Mouse (Mus musculus): ENCODE measurements at regions not wholly inside any gene's neighbourhood (a gene's known extent, or its start where the extent isn't known, plus 50 kb on each side); places are given as distances from the start of the nearest gene placed in this dataset.
A peak's percentile ranks its signal among the peaks of the same experiment; 100 is the strongest.
"Not testable (repeated sequence)": the region's sequence is repeated elsewhere in the genome, so short reads cannot be mapped to it uniquely, and the experiment has no call there.

DNA sequence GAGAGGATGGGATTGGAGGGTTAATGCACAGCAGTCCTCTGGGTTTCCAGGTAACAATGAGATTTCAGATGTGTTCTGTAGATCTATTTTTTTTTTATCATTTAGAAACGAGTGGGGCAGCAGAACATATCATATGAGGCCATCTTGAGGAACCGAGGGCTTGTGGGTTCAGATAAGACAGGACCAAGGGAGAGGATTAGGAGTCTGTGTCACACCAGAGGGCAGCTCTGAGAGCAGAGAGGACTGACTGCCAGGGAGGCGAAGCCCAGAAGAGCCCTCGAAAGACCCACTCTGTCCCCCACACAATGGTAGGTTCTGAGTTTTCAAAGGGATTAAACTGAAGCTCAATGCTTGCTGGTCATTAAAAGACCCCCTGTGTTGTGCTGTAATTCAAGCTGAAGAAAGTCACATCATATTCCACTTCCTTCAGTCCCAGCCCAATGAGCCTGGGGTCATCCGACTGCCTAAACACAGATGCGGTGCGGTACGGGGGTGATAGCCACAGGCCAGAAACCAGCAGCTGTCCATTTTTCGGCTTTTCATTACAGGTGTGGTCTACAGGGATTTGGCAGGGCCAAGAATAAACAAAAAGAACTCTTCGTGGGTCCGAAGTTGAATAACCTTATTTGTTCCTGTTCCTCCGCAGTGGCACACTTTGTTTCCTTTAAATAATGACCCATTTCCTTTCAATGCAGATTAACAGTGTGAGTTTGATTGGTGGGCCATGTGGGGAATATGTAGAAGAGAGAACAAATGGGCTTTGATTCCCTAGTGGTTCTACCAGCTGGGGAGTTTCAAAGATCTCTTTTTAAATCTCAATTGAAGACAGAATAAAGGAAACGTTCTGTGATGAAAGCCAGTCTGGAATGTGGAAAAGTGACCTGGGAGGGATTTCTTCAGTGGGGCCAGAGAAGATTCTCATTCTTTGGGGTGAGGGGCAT, 234.5 kb downstream of the Sec16b start:
- no peak for ATAC-seq (replicated peaks; ENCODE audit: low read depth, poor library complexity, severe bottlenecking)

DNA sequence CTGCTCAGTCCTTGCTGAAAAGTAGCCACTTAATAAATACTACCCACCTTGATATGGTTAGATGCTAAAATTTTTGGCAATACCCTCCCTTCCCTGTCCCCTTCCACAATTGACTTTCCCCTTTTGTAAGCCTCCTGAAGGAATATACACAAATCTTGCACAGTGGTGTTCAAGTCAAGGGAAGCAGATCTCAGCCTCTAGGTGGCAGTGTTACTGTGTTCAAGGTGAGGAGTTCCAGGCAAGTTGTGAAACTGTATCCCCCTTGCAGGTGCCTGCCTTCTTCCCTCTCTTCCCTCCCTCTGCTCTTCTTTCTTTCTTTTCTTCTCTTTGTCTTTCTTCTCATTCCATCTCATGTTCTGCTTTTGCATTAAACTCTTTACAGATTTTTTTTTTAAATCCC, 239.1 kb downstream of the Sec16b start:
- ATAC-seq (replicated peaks; ENCODE audit: low read depth, poor library complexity, severe bottlenecking): peak; percentile 77

DNA sequence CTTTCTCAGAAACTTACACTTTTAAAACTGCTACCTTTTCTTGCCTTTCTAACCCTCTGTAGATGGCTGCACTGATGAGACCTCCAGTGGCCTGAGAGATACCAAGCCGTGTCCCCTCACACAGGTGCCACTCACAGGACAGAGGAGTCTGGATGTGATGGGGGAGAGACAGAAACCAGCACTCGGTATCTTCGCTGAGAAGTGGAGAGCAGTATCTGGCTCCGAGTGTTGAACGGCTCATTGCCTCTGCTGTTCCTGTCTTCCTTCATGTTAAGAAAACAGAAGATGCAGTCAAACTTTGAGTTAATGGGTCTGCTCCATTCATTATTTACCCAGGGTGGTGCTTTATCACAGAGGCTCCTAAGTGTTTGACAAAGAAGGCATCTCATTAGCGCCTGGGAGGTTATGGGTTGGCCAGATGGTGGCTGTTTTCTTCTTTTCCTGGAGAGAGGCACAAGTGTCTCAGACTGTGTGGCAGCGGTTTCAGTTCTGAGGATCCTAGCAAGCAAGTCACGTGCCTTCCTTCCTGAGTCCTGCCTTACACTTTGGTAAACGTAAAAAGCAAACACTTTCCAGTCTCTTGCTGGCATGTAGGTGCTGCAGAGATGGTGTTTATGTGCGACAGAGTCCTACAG, 248.6 kb downstream of the Sec16b start:
- ATAC-seq (replicated peaks; ENCODE audit: low read depth, poor library complexity, severe bottlenecking): no peak

DNA sequence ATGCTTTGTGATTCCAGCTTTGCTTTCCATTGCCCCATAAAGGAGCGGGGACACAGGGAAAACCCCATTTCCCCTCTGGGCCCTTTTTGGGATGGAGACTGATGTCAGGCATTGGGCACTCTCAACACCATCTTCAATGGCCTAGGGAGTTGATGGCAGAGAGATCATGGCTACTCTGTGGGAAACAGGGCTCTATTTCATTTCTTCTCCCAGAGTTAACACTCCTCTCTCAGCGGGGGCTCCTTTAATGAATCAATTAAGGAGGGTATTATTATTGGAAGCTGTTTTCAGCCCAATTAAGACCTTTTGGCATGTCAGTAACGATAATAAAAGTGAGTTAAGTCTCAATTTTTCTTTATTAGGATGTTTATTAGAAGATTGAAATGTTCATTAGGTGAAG, 250.4 kb downstream of the Sec16b start:
- no peak for ATAC-seq (replicated peaks; ENCODE audit: low read depth, poor library complexity, severe bottlenecking)

DNA sequence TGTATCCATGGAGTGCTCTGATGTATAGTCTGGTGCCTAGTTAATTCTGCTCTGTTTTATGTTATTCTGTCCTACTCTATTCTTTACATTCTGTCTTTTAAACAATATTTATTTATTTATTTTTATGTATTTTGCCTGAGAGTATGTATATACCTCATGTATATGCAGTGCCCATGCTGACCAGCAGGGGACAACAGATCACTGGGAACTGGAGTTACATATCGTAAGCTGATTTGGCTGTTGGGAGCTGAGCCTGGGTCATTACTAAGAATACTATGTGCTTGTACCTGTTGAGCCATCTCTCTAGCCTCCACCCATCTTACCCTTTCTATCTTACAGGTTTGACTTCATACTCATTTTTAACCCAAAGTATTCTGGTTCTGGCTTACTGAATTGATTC, 251.8 kb downstream of the Sec16b start:
- no peak for ATAC-seq (replicated peaks; ENCODE audit: low read depth, poor library complexity, severe bottlenecking)

DNA sequence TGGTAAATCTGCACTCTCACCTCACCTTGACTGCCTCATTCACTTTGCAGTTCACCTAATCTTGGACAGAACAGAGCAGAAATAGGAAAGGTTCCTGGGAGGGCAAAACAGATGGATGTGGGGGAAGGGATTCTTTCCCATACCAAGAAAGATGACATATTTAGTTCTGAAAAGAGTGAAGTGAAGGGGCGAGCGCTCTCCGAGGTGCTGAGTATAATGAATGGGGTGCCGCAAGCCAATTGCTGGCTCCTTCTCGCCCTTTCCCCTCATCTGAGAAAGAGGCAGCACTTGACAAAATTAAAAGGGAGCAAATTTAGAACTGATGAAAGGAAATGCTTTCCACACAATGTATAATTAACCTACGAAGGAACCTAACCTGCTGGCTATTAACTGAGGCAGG, 261.7 kb downstream of the Sec16b start:
- ATAC-seq (replicated peaks; ENCODE audit: low read depth, poor library complexity, severe bottlenecking): no peak

DNA sequence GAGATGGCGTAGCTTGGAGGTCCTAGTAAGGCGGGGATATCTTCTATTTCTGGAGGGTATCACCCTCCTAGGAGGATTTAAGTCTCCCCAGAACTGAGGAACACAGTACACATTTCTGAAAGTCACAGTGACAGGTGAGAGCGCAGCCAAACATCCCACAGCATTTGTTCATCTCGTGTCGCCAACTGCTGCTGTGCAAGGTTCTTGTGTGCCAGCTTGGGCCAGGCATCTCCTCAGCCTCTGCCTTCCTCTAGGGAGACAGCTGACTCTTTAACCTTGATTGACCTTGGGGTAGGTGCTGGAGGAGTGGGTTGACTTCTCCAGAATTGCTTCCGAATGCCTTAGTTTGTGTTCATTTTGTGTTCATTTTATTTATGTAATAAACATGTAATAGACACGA, 291.2 kb downstream of the Sec16b start:
- no peak for ATAC-seq (replicated peaks; ENCODE audit: low read depth, poor library complexity, severe bottlenecking)

DNA sequence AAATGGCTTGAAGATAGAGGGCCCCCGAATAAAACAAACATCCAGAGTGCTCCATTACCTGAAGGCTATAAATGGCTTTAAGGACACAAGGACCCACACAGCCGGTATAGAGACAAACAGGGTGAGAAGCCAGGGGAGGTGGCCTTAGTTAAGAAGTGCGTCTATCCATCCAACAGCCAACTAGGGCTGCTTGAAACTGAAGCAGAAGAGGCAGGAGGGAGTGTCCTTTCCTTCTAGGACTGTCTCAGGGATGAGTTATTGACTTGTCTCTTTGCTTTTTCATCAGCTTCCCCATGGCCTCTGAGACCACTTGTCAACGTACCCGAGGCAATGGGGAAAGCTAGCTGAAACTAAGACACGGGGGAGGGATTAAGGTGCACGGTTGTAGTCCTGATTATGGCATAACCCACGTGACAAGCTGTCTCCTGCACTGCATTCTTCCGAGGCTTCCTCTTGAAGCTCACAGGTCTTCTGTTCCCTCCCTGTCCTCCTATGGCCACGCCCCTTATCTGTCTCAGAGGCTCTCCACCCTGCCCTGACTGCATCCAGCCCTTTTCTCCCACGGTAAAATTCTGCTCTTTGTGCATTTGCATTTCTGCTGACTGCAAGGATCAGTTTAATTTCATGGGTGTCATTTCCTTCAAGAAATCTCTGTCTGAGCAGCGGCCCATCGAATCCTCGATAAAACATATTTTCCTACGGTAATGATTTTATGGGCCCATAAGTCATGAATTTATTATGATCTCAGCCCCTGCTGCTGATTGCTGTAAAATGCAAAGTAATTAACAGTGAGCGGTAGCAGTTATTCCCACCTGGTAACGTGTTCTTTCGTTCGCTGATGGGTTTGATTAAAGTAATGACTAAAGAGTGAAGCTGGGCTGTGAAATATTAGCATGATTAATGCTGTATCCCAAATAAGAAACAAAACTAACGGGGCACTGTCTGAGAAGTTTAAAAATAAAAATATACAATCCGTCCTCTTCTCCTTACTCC, 292.3 kb downstream of the Sec16b start:
- ATAC-seq (replicated peaks; ENCODE audit: low read depth, poor library complexity, severe bottlenecking): no peak

DNA sequence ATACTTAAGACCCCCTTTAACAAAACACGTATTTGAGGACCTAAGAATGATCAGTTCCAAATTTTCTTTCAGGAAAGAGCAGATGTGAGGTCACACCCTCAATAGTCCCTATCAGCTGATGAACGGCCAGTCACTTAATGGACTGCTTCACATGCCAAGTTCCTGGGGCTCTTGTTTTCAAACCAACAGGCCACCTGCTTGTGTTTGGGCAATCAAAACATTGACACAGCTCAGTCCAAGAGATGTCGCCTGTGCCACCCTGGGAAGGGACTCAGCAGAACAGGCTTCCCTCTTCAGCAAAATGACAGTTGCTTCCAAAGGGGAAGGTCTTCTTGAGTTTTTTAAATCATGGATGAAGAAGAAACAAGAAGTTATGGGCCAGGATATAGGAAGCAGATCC, 294.6 kb downstream of the Sec16b start:
- ATAC-seq (replicated peaks; ENCODE audit: low read depth, poor library complexity, severe bottlenecking): no peak

DNA sequence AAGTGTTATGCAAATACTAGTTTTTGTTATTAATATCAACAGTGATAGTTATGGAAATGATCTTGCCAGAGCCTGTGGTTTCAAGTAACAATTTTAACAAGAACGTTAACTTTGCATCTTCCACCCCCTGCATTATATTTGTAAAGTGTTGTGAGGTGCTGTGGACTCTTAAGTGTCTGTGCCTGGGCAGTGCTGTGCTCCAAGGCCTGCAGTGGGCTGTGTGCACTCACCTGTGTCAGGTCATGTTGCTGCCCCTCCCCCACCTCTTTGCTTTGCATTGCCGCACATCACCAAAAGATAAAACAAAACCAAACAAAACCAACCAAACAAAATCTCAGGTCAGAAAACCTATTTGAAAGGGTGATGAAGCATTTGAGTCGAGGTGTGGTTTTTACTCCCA, 297.7 kb downstream of the Sec16b start:
- ATAC-seq (replicated peaks; ENCODE audit: low read depth, poor library complexity, severe bottlenecking): no peak

DNA sequence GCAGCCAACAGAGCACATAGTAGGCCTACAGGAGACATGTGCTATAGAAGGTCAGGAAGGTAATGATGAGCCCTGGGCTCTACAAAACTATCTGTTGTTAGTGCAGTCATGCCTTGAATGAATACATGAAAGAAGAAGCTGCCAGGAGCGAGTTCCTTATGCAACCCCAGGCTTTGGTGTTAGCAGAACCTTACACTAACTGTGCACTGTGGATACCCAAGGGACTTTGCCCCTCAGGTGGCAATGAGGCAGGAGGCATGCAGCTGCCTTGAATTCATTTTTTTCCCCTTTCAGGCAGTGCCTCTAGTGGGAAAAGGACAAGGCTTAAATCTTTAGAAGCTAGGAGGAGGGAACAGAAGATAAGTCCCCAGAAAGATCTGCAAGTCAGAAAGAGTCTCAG, 299.8 kb downstream of the Sec16b start:
- no peak for ATAC-seq (replicated peaks; ENCODE audit: low read depth, poor library complexity, severe bottlenecking)

DNA sequence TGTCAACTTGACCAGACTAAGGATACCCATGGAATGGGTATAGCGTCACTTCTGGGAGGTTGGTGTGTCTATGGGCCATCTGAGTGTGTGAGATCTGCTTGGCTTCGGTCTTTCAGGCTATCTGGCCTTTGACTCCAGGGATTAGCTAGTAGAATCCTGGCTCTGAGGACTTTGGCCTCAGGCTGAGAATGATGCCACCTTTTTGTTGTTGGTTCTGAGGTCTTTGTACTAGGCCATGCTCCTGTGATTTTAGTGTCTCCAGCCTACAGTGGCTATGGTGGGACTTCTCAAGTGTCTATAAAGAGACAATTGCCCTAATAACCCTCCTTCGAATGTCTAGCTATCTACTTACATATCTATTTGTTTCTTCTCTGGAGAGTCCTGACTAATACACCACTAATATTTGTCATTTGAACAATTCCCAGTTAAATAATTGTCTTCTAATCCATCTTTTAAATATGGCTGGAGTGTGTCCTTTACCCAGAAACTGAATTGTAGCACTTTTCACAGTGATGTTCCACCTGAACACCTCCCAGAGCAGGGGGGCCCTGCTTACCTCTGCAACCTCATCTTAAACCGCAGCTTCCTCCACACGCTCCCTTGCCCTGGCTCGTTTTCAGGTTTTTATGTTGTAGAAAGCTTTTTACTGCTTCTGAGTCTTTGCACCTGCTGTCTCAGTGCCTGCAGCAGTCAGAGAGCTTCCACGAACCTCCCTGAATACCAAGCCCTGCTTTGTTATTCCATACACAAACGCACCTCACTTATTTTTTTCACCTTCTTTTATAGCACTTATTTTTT, 303.3 kb downstream of the Sec16b start:
- no peak for ATAC-seq (replicated peaks; ENCODE audit: low read depth, poor library complexity, severe bottlenecking)

DNA sequence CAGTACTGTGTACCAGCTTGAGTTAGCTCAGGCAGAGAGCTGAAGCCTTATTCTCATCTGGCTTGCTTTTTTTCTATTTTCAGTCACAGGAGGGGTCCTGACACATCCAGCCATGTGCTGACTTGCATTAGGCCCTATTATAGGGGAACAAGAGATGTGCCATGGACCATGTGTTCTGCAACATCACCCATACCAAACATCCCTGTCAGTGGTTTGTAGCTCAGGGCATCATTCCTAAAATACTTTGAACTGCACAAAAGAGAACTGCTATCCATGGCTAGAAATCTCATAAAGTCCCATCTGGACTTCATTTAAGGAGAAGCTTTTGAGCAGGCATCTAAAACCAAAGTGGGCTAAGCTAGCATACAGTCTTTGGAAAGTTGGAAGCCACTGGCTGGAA, 304.1 kb downstream of the Sec16b start:
- ATAC-seq (replicated peaks; ENCODE audit: low read depth, poor library complexity, severe bottlenecking): no peak

DNA sequence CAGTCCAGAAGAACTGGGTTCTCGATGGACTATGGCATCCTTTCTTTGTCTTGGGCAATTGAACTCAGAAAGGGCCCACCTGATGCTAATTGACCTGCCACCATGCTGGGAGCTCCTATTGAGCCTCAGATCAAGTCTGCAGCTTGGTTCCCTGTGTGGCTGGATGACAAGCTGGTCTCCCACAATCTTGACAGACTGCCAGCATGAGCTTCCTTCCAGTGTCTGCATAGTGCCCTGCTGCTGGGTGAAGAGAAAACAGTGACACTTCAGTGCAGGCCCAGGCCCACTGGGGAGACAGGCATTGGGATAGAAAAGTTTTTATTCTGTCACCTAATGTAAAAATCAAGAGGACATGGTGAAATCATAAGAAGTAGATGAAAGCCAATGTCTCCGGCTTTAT, 321.4 kb downstream of the Sec16b start:
- no peak for ATAC-seq (replicated peaks; ENCODE audit: low read depth, poor library complexity, severe bottlenecking)

DNA sequence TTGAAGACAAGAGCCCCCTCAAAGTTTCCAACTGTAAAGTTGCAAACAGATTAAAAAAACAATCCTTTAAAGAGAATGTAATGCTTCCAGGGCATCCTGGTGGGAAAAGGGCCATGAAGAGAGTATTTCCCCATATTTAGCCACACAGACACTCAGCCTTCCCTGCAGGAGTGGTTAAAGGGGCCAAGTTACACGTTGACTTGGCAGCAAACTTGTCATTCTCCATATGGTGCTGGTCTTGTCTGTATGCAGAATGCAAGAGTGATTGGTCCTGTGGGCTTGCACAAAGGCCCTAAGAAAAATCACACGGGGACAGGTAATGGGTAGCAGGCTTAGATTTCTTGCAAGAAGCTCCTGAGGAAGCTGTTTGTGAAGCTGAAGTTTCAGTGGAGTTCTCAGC, 325.0 kb downstream of the Sec16b start:
- no peak for ATAC-seq (replicated peaks; ENCODE audit: low read depth, poor library complexity, severe bottlenecking)

DNA sequence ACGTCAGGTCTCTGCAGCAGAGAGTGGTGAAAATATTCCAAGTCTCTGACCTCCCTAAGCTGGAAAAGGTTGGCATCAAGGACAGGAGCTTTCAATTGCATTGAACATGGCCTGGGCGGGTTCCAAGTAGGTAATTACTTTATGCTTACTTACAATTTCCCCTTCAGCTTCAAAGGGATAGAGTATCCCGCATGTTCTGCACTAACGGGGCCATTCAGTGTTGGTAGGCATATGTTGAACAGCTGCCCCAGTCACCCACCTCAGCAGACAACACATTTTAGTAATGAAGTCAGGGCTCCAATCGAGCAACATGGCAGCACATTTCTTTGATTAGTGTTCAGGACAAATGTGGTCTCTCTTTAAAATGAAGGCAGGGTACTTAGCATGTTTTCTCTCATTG, 366.2 kb downstream of the Sec16b start:
- no peak for ATAC-seq (replicated peaks; ENCODE audit: low read depth, poor library complexity, severe bottlenecking)

DNA sequence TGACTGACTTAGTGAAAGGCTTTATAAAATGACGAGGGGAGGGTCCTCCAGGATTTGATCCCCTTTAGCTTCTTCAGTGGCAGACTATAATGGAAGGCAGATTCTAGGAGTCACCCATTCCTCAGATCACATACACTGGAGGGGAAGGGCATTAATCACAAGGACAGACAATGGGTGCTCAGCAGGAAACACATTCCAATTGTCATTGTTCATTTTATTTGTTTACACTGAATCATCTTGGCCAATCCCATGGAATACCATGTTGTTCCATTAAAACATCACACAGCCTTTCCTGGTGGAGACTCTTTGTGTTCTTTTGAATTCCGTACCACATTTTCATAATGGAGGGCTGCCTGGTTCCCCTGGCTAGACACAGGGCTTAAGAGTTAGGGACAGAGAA, 368.5 kb downstream of the Sec16b start:
- no peak for ATAC-seq (replicated peaks; ENCODE audit: low read depth, poor library complexity, severe bottlenecking)

DNA sequence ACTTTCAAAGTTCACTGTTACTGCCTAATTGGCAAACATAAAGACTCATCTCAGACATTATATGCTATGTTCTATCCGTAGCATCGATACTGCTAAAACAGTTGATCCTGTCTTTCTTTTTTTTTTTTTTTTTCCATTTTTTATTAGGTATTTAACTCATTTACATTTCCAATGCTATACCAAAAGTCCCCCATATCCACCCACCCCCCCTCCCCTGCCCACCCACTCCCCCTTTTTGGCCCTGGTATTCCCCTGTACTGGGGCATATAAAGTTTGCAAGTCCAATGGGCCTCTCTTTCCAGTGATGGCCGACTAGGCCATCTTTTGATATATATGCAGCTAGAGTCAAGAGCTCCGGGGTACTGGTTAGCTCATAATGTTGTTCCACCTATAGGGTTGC, 370.6 kb downstream of the Sec16b start:
- ATAC-seq (replicated peaks; ENCODE audit: low read depth, poor library complexity, severe bottlenecking): not testable (repeated sequence)

DNA sequence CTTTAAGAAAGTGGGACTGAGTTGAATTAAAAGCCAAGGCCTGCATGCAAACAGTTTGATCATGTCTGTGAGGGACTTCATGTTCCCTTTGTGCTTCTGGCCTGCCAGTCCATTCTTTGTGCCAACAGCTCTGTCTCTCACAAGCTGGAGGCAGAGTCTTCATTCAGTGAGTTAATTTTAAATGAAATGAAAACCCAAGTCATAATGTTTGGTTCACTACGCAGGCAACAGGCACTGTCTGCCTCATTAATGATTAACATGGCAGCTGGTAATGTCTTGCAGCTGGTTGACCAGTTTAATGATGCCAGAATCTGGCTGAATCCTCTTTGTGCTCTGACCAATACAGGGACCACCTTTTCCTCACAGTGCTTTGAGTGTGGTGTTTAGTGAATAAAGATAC, 380.6 kb downstream of the Sec16b start:
- ATAC-seq (replicated peaks; ENCODE audit: low read depth, poor library complexity, severe bottlenecking): no peak

DNA sequence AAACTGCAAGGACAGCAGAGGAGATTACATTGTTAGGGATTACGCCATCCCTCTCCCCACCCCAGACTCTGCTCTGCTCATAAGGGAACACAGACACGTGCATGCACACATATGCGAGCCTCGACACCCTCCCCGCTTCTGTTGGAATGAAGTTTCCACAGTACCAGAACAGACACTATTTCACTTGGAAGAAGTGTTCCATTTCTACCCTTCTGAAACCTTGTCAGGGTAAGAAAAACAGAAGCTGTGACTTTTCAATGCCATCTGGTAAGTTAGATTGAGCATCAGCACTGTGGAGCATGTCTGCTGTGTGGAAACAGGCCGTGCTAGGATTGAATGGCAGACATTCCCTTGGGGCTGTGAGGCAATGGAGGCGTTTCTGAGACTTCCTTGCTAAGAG, 382.0 kb downstream of the Sec16b start:
- no peak for ATAC-seq (replicated peaks; ENCODE audit: low read depth, poor library complexity, severe bottlenecking)

All from common myeloid progenitor, adult 5-6 weeks (primary cell).